15 mouse cellular contexts compared by ENCODE assay signal in the genomic region with DNA sequence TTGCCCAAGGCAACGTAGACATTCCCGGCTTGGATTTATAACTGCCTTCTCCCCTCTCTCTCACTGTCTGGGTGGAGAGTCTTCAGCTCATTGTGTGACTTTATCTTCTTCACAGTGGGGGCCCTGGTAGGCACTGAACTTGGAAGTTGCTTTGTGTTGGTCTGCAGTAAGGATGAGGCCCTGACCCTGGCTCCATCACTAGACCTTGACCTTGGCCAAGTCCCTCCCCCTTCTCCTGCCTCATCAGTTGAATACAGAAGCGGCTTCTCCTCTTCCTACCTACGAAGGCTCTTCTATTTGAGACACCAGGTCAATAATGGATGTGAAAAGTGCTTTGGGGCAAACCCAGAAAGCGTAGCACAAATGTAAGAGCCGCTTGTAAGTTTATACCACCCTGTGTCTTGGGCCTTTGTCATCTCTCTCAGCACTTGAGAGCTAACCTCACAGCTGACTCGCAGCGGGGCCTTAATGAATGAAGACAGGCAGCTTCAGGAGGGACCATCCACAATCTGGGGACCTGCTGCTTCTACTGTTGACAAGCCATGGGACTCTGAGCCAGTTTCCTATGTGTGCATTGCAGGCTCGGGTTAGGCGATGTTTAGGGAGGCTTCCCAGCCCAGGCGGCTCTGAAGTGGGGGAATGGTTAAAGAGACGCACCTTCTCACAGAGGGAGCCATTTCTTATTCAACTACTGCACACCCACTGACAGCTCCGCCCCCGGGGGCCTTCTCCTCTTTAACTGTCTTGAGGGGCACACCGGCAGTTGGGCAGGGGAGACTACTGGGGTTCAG. TPM values are rescaled to one million over a fixed set of nuclear protein-coding genes. Genes with fewer than 3 reads are reported as not detected.
DNase-seq lines count a peak whose midpoint lies in the region; ATAC-seq lines count a peak whose summit lies in the region.
"Had no signal": no experiment of that assay in that cellular context is flagged by ENCODE, and none has a peak within 500 bp of the region (broad histone marks: within the 10 kb centered on the region; RNA-seq: fewer than 3 reads in every experiment).

No protein-coding gene starts in this region.

- H3K27me3 ChIP-seq in hindbrain, embryonic 15.5 days: no peaks in the 10 kb centered on the region
- H3K27me3 ChIP-seq in hindbrain, embryonic 11.5 days (ENCODE audit: control insufficient read depth, insufficient read depth, low read length): peaks cover 3% of the 10 kb centered on the region; the same call in 1 of the 2 replicates
- H3K27me3 ChIP-seq in midbrain, embryonic 13.5 days: peaks cover 11% of the 10 kb centered on the region

- H3K9ac ChIP-seq in hindbrain, embryonic 15.5 days: no peak overlapping the region
- H3K9ac ChIP-seq in hindbrain, embryonic 11.5 days (ENCODE audit: low read depth, low read length): no peak overlapping the region
- no peak overlapping the region for H3K9ac ChIP-seq in midbrain, embryonic 13.5 days (replicated peaks)
- H3K9ac ChIP-seq: liver, embryonic 15.5 days had no signal

- intact Hi-C loops in left cerebral cortex, postnatal 4 days (cut with DNase I): no loop called here

- H3K36me3 ChIP-seq in hindbrain, embryonic 15.5 days: no peaks in the 10 kb centered on the region
- H3K36me3 ChIP-seq in hindbrain, embryonic 11.5 days (ENCODE audit: control insufficient read depth, insufficient read depth, low read length): no peaks in the 10 kb centered on the region
- no peaks in the 10 kb centered on the region for H3K36me3 ChIP-seq in midbrain, embryonic 13.5 days
- H3K36me3 ChIP-seq: liver, embryonic 15.5 days had no signal

- H3K4me3 ChIP-seq in hindbrain, embryonic 15.5 days: no peak overlapping the region
- H3K4me3 ChIP-seq in hindbrain, embryonic 11.5 days (ENCODE audit: low read depth, low read length): no peak overlapping the region
- no peak overlapping the region for H3K4me3 ChIP-seq in midbrain, embryonic 13.5 days (replicated peaks)
- H3K4me3 ChIP-seq: erythroblast, embryonic 14.5 days had no signal

- peak overlapping the region; percentile 86; the same call in 1 of the 2 replicates for H3K4me2 ChIP-seq in hindbrain, embryonic 15.5 days
- H3K4me2 ChIP-seq in hindbrain, embryonic 11.5 days (replicated peaks; ENCODE audit: low read depth, low read length): no peak overlapping the region
- peak overlapping the region; percentile 80; the same call in 1 of the 2 replicates for H3K4me2 ChIP-seq in midbrain, embryonic 13.5 days (replicated peaks)

- H3K27ac ChIP-seq in hindbrain, embryonic 15.5 days (replicated peaks): peak overlapping the region; percentile 96; the same call in 1 of the 2 replicates
- H3K27ac ChIP-seq in hindbrain, embryonic 11.5 days (ENCODE audit: low read depth, low read length): no peak overlapping the region
- 0 out of 2 replicates have a peak overlapping the region, but pooled peaks have one; percentile 97 for H3K27ac ChIP-seq in midbrain, embryonic 13.5 days
- H3K27ac ChIP-seq: liver, embryonic 15.5 days had no signal

- DNase-seq in cerebellum, adult 11 months: peak; percentile 38
- no peak for DNase-seq in hindbrain, embryonic 11.5 days (ENCODE audit: low spot score)
- peak; percentile 80 for DNase-seq in R1 (ENCODE audit: low read depth, low spot score)
- no peak for DNase-seq in right cerebral cortex, postnatal 10 days (ENCODE audit: low spot score in 2 of 2)
- no peak for DNase-seq in left cerebral cortex, postnatal 4 days
- DNase-seq: heart, adult 18-20 months; right cerebral cortex, postnatal 14 days had no signal

- peaks cover 51% of the 10 kb centered on the region for H3K4me1 ChIP-seq in hindbrain, embryonic 15.5 days (replicated peaks)
- H3K4me1 ChIP-seq in hindbrain, embryonic 11.5 days (replicated peaks; ENCODE audit: control insufficient read depth, insufficient read depth, low read length): peaks cover 12% of the 10 kb centered on the region
- H3K4me1 ChIP-seq in midbrain, embryonic 13.5 days (replicated peaks): peaks cover 59% of the 10 kb centered on the region

- 31% methylated on average over 15 of the region's 15 CpGs for WGBS in hindbrain, embryonic 15.5 days
- WGBS in hindbrain, embryonic 11.5 days: 25% methylated on average over 15 of the region's 15 CpGs
- WGBS in midbrain, embryonic 13.5 days: 28% methylated on average over 15 of the region's 15 CpGs

- no peaks in the 10 kb centered on the region for H3K9me3 ChIP-seq in hindbrain, embryonic 15.5 days
- no peaks in the 10 kb centered on the region for H3K9me3 ChIP-seq in hindbrain, embryonic 11.5 days (ENCODE audit: control insufficient read depth, low read length)
- no peaks in the 10 kb centered on the region for H3K9me3 ChIP-seq in midbrain, embryonic 13.5 days
- H3K9me3 ChIP-seq: liver, embryonic 15.5 days had no signal

- ATAC-seq in cerebellum, adult (ENCODE audit: insufficient number of reproducible peaks, low FRiP score, low TSS enrichment): no peak
- no peak for ATAC-seq in hindbrain, embryonic 15.5 days (ENCODE audit: low FRiP score, low read depth)
- ATAC-seq in hindbrain, embryonic 11.5 days (ENCODE audit: low FRiP score): no peak
- no peak for ATAC-seq in midbrain, embryonic 13.5 days

RNA-seq across cellular contexts. Expression of gene Camk2n1, which starts 1.6 kb away (rescaled TPM):
- polyA plus RNA-seq in hindbrain, embryonic 15.5 days (2015; fragmentation: Nextera tagmentation; extraction: Ambion mirVana): 16.9 and 17.0 TPM in 2 replicates
- polyA plus RNA-seq in hindbrain, embryonic 11.5 days (2014; fragmentation: Nextera tagmentation; extraction: Ambion mirVana): 6.0 and 6.4 TPM in 2 replicates
- polyA plus RNA-seq in midbrain, embryonic 13.5 days (2015; fragmentation: Nextera tagmentation; extraction: Ambion mirVana): 13.0 and 13.4 TPM in 2 replicates
- total RNA-seq in left cerebral cortex, postnatal 4 days (2021): 100 to 1,000 TPM; 106 to 110 TPM

RNA-seq across cellular contexts. Expression of gene Mul1, which starts 18.0 kb away (rescaled TPM):
- 17.6 and 19.2 TPM in 2 replicates for polyA plus RNA-seq in hindbrain, embryonic 15.5 days (2015; fragmentation: Nextera tagmentation; extraction: Ambion mirVana)
- 16.0 and 16.6 TPM in 2 replicates for polyA plus RNA-seq in hindbrain, embryonic 11.5 days (2014; fragmentation: Nextera tagmentation; extraction: Ambion mirVana)
- polyA plus RNA-seq in midbrain, embryonic 13.5 days (2015; fragmentation: Nextera tagmentation; extraction: Ambion mirVana): 18.3 and 19.9 TPM in 2 replicates
- 10 to 100 TPM; 35.4 to 35.8 TPM for total RNA-seq in left cerebral cortex, postnatal 4 days (2021)

RNA-seq across cellular contexts. Expression of gene Fam43b, which starts 56.2 kb away (rescaled TPM):
- polyA plus RNA-seq in hindbrain, embryonic 15.5 days (2015; fragmentation: Nextera tagmentation; extraction: Ambion mirVana): 15.7 and 16.5 TPM in 2 replicates
- 0.11 TPM in 1 of 2 replicates, not detected in the other for polyA plus RNA-seq in hindbrain, embryonic 11.5 days (2014; fragmentation: Nextera tagmentation; extraction: Ambion mirVana)
- 1.1 and 1.3 TPM in 2 replicates for polyA plus RNA-seq in midbrain, embryonic 13.5 days (2015; fragmentation: Nextera tagmentation; extraction: Ambion mirVana)
- 10 to 100 TPM; 27.7 to 30.6 TPM for total RNA-seq in left cerebral cortex, postnatal 4 days (2021)
- total RNA-seq: heart, adult 18-20 months had no signal
- polyA plus RNA-seq: erythroblast, embryonic 14.5 days; heart, postnatal 0 days; limb, embryonic 11.5 days; liver, embryonic 15.5 days; neural tube, embryonic 11.5 days had no signal

Comparison
In these comparisons a context has a peak if more than half of its experiments do, and no peak if none do; other contexts are left out.
1. DNase-seq: peak in cerebellum, adult 11 months (single experiment) and R1 (single experiment); none in hindbrain, embryonic 11.5 days (single experiment), right cerebral cortex, postnatal 10 days (0 of 2) and left cerebral cortex, postnatal 4 days (single experiment).